ENCODE assay signal across 8 mouse cellular contexts in the genomic region with DNA sequence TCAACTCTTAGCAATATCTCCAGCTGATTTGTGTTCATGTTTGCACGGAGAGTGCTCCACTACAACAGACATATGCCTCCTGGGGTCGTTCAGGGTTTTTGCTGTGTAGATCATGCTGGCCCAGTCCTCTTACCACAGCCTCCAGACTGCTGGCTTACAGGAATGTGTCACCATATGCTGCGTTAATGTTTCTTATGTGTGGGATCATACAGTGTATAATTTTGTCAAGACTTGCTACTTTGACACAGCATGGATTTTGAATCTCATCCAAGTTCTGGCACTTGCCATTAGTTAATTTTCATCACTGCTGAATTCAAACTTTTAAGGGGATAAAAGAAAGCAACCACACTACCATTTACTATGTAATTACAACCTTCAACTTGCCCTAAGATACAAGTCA. TPM values are rescaled to one million over a fixed set of nuclear protein-coding genes. Genes with fewer than 3 reads are reported as not detected.
DNase-seq lines count a peak whose midpoint lies in the region; ATAC-seq lines count a peak whose summit lies in the region.

No protein-coding gene starts in this region.

- WGBS in kidney, embryonic 16.5 days: 55% methylated on average over 3 of the region's 3 CpGs
- 61% methylated on average over 3 of the region's 3 CpGs for WGBS in embryonic facial prominence, embryonic 11.5 days
- 55% methylated on average over 3 of the region's 3 CpGs for WGBS in hindbrain, embryonic 14.5 days
- 52% methylated on average over 3 of the region's 3 CpGs for WGBS in midbrain, embryonic 15.5 days

- no peak overlapping the region for H3K27ac ChIP-seq in kidney, embryonic 16.5 days (ENCODE audit: low read length)
- no peak overlapping the region for H3K27ac ChIP-seq in embryonic facial prominence, embryonic 11.5 days (replicated peaks; ENCODE audit: low read depth, low read length)
- peak overlapping the region; percentile 71 for H3K27ac ChIP-seq in hindbrain, embryonic 14.5 days
- peak overlapping the region; percentile 91 for H3K27ac ChIP-seq in midbrain, embryonic 15.5 days

- peaks cover 12% of the 10 kb centered on the region for H3K4me1 ChIP-seq in kidney, embryonic 16.5 days (ENCODE audit: insufficient read depth, low read length)
- H3K4me1 ChIP-seq in embryonic facial prominence, embryonic 11.5 days (ENCODE audit: control insufficient read depth, insufficient read depth, low read length): no peaks in the 10 kb centered on the region
- peaks cover 22% of the 10 kb centered on the region for H3K4me1 ChIP-seq in hindbrain, embryonic 14.5 days (replicated peaks; ENCODE audit: control insufficient read depth, insufficient read depth, low read length)
- peaks cover 24% of the 10 kb centered on the region for H3K4me1 ChIP-seq in midbrain, embryonic 15.5 days

- no peaks in the 10 kb centered on the region for H3K27me3 ChIP-seq in kidney, embryonic 16.5 days (ENCODE audit: insufficient read depth, low read length)
- no peaks in the 10 kb centered on the region for H3K27me3 ChIP-seq in embryonic facial prominence, embryonic 11.5 days (ENCODE audit: control insufficient read depth, insufficient read depth, low read length)
- H3K27me3 ChIP-seq in hindbrain, embryonic 14.5 days (ENCODE audit: control insufficient read depth, insufficient read depth, low read length): no peaks in the 10 kb centered on the region
- H3K27me3 ChIP-seq in midbrain, embryonic 15.5 days (replicated peaks): 0 out of 2 replicates have a peak, but pooled peaks cover 4% of the 10 kb centered on the region

- no peak overlapping the region for H3K9ac ChIP-seq in kidney, embryonic 16.5 days (replicated peaks; ENCODE audit: low read length)
- H3K9ac ChIP-seq in embryonic facial prominence, embryonic 11.5 days (replicated peaks; ENCODE audit: low read length): no peak overlapping the region
- peak overlapping the region; percentile 49 for H3K9ac ChIP-seq in hindbrain, embryonic 14.5 days
- peak overlapping the region; percentile 36; the same call in 1 of the 2 replicates for H3K9ac ChIP-seq in midbrain, embryonic 15.5 days

- no peak for DNase-seq in kidney, postnatal 25 days
- DNase-seq in embryonic facial prominence, embryonic 11.5 days (ENCODE audit: low spot score): no peak
- no peak for DNase-seq in hindbrain, embryonic 14.5 days (ENCODE audit: low spot score)
- no peak for DNase-seq in adipocyte (ENCODE audit: low spot score)
- no peak for DNase-seq in thymus, postnatal 36 days
- DNase-seq in ovary, postnatal 10 days (ENCODE audit: low spot score): no peak

- no peaks in the 10 kb centered on the region for H3K9me3 ChIP-seq in kidney, embryonic 16.5 days (ENCODE audit: low read length)
- H3K9me3 ChIP-seq in embryonic facial prominence, embryonic 11.5 days (replicated peaks; ENCODE audit: control insufficient read depth, low read length): no peaks in the 10 kb centered on the region
- H3K9me3 ChIP-seq in hindbrain, embryonic 14.5 days (ENCODE audit: control insufficient read depth, low read length): no peaks in the 10 kb centered on the region
- H3K9me3 ChIP-seq in midbrain, embryonic 15.5 days: no peaks in the 10 kb centered on the region

- peak overlapping the region; percentile 81 for H3K4me3 ChIP-seq in kidney, embryonic 16.5 days (ENCODE audit: low read length)
- H3K4me3 ChIP-seq in embryonic facial prominence, embryonic 11.5 days (ENCODE audit: low read depth, low read length): peak overlapping the region; percentile 79
- H3K4me3 ChIP-seq in hindbrain, embryonic 14.5 days (replicated peaks; ENCODE audit: low read length): peak overlapping the region; percentile 78
- peak overlapping the region; percentile 91 for H3K4me3 ChIP-seq in midbrain, embryonic 15.5 days

- H3K36me3 ChIP-seq in kidney, embryonic 16.5 days (ENCODE audit: insufficient read depth, low read length): peaks cover 3% of the 10 kb centered on the region
- H3K36me3 ChIP-seq in embryonic facial prominence, embryonic 11.5 days (replicated peaks; ENCODE audit: control insufficient read depth, insufficient read depth, low read depth, low read length): no peaks in the 10 kb centered on the region
- peaks cover 5% of the 10 kb centered on the region for H3K36me3 ChIP-seq in hindbrain, embryonic 14.5 days (replicated peaks; ENCODE audit: control insufficient read depth, insufficient read depth)
- 0 out of 2 replicates have a peak, but pooled peaks cover 2% of the 10 kb centered on the region for H3K36me3 ChIP-seq in midbrain, embryonic 15.5 days (replicated peaks)

- no peak for ATAC-seq in kidney, embryonic 16.5 days (ENCODE audit: low FRiP score, low TSS enrichment)
- ATAC-seq in embryonic facial prominence, embryonic 11.5 days (replicated peaks; ENCODE audit: insufficient number of reproducible peaks, low FRiP score, low TSS enrichment, low read depth): no peak
- no peak for ATAC-seq in hindbrain, embryonic 14.5 days (ENCODE audit: low FRiP score)
- ATAC-seq in midbrain, embryonic 15.5 days (replicated peaks): no peak; the same call in 1 of the 2 replicates

- H3K4me2 ChIP-seq in kidney, embryonic 16.5 days (replicated peaks; ENCODE audit: low read depth, low read length): peak overlapping the region; percentile 48
- no peak overlapping the region; the same call in 1 of the 2 replicates for H3K4me2 ChIP-seq in embryonic facial prominence, embryonic 11.5 days (ENCODE audit: low read depth, low read length)
- H3K4me2 ChIP-seq in hindbrain, embryonic 14.5 days (replicated peaks): peak overlapping the region; percentile 81
- H3K4me2 ChIP-seq in midbrain, embryonic 15.5 days: peak overlapping the region; percentile 56

RNA-seq across cellular contexts. Expression of gene Capn7, which starts 0.7 kb away (rescaled TPM):
- 45.0 and 48.8 TPM in 2 replicates for polyA plus RNA-seq in kidney, embryonic 16.5 days (2015; fragmentation: Nextera tagmentation; extraction: Ambion mirVana)
- 36.8 and 38.5 TPM in 2 replicates for polyA plus RNA-seq in embryonic facial prominence, embryonic 11.5 days (2014; fragmentation: Nextera tagmentation; extraction: Ambion mirVana)
- polyA plus RNA-seq in hindbrain, embryonic 14.5 days (2014; fragmentation: Nextera tagmentation; extraction: Ambion mirVana): 90.6 and 103 TPM in 2 replicates
- 85.9 and 89.5 TPM in 2 replicates for polyA plus RNA-seq in midbrain, embryonic 15.5 days (2015; fragmentation: Nextera tagmentation; extraction: Ambion mirVana)

RNA-seq across cellular contexts. Expression of gene Dnah1, which starts 12.1 kb away (rescaled TPM):
- polyA plus RNA-seq in kidney, embryonic 16.5 days (2015; fragmentation: Nextera tagmentation; extraction: Ambion mirVana): 7.4 and 7.7 TPM in 2 replicates
- polyA plus RNA-seq in embryonic facial prominence, embryonic 11.5 days (2014; fragmentation: Nextera tagmentation; extraction: Ambion mirVana): 7.3 and 7.4 TPM in 2 replicates
- polyA plus RNA-seq in hindbrain, embryonic 14.5 days (2014; fragmentation: Nextera tagmentation; extraction: Ambion mirVana): 3.6 and 4.3 TPM in 2 replicates
- polyA plus RNA-seq in midbrain, embryonic 15.5 days (2015; fragmentation: Nextera tagmentation; extraction: Ambion mirVana): 4.6 and 4.9 TPM in 2 replicates

Comparison
In these comparisons a context has a peak if more than half of its experiments do, and no peak if none do; other contexts are left out.
1. H3K27ac ChIP-seq: peak in hindbrain, embryonic 14.5 days (single experiment) and midbrain, embryonic 15.5 days (single experiment); none in kidney, embryonic 16.5 days (single experiment) and embryonic facial prominence, embryonic 11.5 days (single experiment).
2. H3K9ac ChIP-seq: peak in hindbrain, embryonic 14.5 days (single experiment) and midbrain, embryonic 15.5 days (single experiment); none in kidney, embryonic 16.5 days (single experiment) and embryonic facial prominence, embryonic 11.5 days (single experiment).
3. Peak in every context shown above with its lines, with median percentiles within 50 percentile points of each other: H3K4me3 ChIP-seq.